Mouse (Mus musculus) layer of hippocampus, adult 9-10 months (tissue): ENCODE measurements at regions not wholly inside any gene's neighbourhood (a gene's known extent, or its start where the extent isn't known, plus 50 kb on each side); places are given as distances from the start of the nearest gene placed in this dataset.
A peak's percentile ranks its signal among the peaks of the same experiment; 100 is the strongest.

Experiments
- DNase-seq: peaks from one replicate; pipeline ENCODE4 v3.0.0; 2022; ENCODE audit warnings: low spot score

DNA sequence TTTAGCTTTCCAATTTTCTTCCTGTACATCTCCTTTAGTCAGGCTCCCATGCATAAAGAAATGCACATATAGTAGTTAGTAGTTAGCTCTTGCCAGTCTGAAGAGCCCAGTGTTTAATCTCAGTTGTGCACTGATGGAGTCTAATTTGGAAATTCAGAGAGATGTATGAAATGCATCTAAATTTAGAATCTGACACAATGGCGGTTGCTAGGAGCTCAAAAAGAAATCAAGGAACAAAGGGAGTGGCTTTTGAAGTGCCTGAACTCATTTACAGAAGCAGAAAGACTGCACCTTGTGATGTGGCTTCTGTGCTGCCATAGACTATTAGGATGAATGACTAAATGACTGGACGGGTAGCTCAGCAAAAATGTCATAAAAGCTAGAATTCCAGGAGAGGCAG lies 916.3 kb downstream of the Rps29 start:
- no peak for DNase-seq

DNA sequence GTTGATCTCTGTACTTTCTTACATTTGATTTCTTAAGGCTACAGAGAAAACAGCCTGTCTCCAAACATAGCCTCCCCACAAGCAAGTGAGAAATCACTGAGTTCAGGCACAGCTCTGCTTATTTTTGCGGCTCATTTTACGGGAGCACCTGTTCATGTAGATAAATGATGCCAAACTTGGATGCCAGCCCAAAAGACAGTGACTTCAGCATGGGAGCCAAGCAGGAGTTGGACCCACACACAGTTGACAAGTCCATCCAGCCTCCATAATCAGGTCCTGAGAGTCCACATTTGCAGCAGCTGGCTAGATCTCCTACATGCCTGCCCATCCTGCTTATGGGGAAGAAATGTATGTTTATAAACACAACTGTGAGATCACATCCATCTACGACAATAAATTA lies 927.2 kb downstream of the Rps29 start:
- DNase-seq: no peak

DNA sequence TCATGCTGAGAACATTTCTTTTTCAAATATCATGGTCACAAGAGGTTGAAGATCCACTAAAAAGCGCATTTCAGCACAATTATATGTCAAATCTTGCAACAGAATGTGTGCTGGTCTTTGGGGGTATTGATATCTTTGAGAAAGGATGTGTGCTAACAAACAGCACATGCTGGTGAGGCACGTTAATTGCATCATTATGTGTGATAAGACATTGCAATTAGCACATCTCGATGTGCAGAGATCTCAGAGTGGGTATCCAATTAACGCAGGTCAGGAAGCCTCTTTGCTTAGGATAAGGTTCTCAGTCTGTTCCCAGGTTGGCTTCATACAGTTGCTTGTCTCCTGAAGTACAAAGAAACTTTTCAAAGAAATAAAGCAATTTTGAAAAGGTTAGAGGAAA lies 941.9 kb downstream of the Rps29 start:
- no peak for DNase-seq

DNA sequence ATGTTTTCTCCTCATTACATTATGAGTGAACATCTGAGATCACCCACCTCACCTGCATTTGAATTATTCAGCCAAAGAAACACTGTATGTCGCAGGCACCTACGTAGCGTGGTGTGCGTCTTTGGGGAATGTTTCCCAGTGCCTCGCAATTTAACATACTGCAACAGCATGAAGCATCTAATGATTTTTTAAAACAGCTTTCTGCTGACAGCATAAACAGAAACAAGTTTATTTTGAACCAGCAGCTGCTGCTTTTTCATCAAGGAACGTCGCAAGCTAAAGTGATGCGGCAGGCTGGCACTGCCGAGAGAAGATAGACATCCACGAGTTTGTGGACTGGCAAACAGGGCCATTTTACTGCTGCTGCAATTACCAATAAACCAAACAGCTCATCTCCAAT lies 950.7 kb downstream of the Rps29 start:
- peak; percentile 29 for DNase-seq

DNA sequence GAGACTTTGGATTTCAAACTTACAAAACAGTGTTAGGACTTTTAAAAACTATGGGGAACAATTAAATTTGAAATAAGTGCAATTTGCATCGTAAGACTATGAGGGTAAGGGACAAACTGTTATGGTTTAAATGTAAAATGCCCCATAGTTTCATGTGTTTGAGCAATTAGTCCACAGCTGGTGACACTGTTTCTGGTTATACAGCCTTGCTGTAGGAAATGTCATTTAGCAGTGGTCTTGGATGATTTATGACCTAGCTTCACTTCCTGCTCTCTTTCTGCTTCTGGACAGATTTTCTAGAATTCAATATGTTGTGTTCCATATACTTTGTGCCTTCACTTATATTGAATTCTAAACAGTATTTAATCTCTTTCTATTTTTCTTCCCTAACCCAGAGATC lies 961.5 kb upstream of the Mdga2 start:
- no peak for DNase-seq

DNA sequence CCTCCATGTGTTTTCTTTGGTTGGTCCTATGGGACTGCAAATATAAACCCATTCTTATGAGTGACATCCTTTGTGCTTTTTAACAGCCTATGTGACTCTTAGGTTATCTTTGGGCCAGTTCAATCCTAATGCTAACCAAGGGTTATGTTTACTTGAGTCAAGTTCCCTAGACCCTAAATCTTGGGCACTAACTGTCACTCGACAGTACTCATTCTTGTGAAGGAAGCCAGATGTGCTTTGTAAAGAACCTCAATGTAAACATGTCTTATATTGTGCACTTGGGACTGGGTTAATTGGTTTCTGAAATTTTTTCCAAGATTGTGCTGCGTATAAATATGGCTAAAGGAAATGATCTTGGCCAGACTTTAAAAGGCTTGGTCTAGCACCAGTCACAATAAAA lies 939.0 kb upstream of the Mdga2 start:
- DNase-seq: no peak

DNA sequence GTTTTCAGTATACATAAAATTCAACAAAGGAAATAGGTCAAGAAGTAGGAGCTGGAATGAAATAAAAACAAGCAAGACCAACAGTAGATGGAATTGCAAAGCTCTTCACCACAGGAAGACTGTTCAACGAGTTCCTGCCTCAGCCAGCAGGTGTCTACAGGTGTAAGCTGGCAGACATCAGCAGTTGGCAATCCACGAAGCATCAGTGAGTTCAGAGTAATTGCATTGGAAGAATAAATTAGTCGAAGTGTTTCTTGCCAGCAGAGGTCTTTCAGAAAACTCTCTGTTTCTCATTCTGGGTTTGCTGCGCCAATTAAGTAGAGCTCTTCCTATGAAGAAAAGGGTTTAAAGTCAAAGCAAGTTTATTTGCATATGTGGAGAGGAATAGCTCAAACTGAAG lies 925.7 kb upstream of the Mdga2 start:
- DNase-seq: no peak

DNA sequence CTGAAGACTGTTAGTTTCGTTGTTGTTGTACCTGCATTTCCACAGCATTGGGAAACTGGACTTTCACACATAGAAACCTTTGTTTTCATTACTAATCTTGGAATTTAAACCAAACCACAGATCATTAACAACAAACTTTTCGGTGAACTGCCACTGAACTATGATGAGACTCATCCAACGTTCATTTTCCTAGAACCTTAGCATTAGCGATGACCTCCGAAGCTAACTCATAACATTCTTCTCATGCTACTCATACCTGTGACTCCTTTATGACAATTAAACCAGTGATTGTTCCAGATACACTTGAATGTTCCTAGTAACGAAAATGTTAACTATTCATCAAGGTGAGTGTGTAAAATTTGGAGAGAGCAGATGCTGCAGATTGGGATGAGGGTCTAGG lies 917.5 kb upstream of the Mdga2 start:
- no peak for DNase-seq

DNA sequence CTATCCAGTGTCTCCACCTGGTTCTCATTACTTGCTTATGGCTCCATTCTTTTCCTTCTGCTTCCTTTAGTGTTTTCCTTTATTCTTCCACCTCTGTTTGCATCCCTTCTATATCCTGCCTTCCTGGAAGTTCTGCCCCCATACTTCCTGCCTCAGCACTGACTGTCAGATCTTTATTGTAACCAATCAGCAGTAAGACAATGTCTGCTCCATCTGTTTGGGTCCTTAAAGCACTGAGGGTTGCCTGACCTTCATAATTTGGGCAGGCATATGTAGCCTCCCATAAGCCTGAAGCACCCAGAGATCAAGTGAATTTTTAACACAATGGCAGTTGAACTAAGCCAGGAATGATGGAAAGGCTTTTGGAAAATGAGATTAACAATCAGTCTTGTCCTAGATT lies 909.4 kb upstream of the Mdga2 start:
- no peak for DNase-seq

DNA sequence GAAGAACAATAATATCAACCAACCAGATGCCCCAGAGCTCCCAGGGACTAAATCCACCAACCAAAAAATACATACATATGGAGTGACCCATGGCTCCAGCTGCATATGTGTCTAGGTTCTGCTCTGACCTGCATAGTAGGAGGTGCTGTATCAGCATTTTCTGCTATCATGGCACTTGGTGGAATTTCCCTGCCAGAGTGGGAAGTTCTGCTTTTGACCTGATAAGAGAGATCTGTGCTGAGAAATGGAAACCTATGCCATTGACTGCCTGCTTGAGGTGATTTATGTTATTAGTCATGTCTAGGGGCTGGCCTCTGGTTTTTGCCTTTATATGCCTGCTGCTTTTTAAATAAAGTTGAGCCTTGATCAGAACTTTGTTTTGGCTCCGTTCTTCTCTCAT lies 893.4 kb upstream of the Mdga2 start:
- no peak for DNase-seq
